Mouse (Mus musculus) CD8-positive naive resting alpha-beta T cell, adult 2 months (primary cell): ENCODE results near the gene Igfbp4.

ENCODE experiments used
- DNase-seq, 2 experiments: peaks; one replicate each; pipeline ENCODE4 v3.0.0; 2022; ENCODE audit warnings: low read depth in 2 of 2, low spot score in 2 of 2

Igfbp4 gene

DNA sequence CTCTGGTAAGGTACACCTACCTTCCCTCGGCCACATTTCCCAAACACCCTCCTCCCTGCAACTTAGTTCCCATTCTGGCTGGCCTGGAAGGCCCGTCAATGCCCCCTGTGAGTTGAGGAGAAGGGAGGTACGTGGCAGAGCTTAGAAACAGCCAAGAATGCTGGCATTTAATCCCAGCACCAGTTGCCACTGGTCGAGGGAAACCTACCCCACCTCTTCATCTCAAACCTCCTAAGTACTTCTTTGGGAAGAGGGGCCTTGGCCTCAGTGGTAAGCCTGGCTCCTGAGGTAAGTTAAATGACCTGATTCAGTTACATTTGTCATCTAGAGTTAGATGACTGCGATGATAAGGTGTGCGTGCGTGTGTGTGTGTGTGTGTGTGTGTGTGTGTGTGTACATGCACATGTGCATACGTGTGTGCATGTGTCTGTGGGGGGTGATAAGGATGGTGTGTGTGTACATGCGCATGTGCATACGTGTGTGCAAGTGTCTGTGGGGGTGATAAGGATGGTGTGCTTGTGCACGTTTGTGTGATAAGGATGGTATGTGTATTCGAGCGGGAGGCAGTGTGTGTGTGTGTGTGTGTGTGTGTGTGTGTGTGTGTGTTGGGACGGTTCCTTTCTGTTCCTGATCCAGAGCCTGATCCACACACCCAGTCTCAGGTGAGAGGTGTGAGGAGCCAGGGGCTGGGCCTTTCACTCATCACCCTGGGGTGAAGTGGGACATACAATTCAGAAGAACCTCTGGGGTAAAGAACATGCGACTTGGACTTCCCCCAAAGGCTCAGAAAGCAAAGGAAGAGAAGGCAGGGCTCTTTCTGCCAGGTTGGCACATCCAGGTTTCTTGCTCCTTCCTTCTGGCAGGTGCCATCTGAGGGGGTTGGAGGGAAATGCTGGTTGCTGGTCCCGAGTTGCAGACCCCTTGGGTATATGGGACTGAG is 1.1 kb downstream of the Igfbp4 start:
- no peak for DNase-seq

DNA sequence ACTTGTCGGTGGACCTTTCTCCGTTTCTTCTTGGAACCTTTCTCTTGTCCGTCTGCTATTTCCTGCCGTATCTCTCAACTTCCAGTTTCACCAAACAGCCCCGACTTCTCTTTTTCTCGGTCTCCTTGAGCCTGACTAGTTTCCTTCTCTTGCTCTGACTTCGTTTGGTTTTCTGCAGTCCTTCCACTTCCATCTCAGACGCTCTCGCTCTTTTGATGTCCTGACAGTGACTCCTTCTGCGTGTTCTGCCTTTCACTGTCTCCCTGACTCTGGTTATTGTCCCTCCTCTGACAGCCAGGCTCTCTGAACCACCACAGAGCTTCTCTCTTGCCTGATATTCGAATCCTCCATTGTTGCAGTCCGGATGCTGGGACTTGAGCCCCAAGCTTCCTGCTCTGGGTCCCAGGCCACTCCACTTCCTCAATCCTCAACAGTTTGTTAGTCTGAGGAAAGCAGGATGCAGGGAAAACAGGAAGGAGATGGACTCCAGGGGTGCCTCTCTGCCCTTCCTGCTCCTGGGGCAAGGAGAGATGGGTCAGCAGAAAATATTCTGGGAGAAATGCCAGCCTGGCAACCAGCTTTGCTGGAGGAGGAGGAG is 1.9 kb downstream of the Igfbp4 start:
- DNase-seq = peak in 1 of 2 experiments; percentile 20

DNA sequence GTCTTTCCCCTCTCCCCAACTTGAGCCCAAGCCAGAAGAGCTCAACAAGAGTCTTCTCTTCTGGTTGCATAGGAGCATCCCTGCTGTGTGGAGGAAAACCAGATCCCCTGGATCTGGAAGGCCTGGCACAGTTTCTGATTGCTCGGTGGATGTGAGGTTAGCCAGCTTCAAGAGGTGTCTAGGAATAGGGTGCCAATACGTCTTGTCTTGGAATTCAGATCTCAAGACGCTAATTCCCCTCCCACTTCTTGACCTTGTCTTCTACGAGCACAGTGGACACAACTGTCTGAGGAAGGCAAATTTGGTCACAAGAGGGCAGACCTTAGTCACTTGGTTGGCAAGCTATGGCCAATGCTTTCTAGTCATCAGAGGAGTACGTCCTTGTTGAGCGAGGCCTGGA is 2.6 kb downstream of the Igfbp4 start:
- DNase-seq = no peak

GRCm38 (mm10) chr11:99044306-99044705 is 3.3 kb downstream of the Igfbp4 start:
- no peak for DNase-seq

- no peak for DNase-seq
Observed at GRCm38 (mm10) chr11:99045159-99045889, 4.3 kb downstream of the Igfbp4 start.

DNA sequence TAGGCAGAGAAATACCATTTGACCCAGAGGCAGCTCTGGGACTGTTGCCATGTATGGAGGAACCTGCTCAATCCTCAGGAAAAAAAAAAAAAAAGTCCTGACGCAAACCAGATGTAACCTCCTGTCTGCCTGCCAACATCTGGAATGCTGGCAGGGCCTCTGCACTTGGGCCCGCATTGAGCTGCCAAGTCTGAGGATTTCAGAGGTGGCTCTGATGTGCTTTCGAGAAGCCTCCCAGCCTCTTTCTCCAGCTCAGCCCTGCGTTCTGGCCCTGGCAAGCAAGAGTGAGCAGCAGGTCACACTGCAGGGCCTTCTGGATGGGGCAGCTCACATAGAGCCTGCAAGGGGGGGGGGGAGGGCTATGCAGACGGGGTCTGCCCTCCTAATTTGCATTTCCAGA is 6.1 kb downstream of the Igfbp4 start:
- DNase-seq = no peak

- DNase-seq = no peak
Observed at GRCm38 (mm10) chr11:99047643-99048042, 6.6 kb downstream of the Igfbp4 start.

DNA sequence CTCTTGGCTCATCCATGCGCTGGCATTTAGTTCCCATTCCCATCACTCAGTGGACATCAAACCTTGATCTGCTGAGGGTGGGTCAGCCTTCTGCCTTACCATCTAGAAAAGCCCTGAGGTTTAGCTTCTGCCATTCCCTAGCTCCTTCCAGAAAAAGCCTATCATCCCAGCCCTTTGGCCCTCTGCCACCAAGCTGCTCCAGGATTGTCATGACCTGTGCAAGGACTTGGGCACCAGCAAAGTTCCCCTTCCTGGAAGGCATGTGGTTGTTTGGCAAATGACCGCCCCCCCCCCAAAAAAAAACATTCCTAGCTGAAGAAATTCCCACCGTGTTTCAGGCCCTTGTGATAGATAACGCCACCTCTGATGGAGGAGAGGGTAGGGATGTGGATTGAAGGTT is 14.1 kb downstream of the Igfbp4 start:
- DNase-seq = no peak

GRCm38 (mm10) chr11:99055571-99056452 is 14.8 kb downstream of the Igfbp4 start:
- DNase-seq = no peak

DNA sequence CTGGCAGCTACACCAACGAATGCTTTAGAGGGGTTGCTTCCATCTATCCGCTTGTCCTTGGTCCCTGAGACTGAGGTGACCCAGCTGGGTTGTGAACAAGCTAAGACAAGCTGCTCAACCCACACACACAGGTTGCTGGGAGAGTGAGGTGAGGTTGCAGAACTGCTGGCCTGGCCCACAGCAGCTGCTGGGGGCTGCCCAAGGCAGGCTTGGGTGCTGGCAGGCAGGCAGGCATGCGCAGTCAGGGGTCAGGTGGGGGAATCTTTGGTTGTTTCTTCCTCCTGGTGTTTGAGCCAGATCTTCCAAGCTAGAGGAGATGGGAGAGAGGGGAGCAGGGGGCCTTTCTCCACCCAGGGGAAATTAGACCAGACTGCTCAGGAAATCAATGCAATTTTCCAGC is 19.4 kb downstream of the Igfbp4 start:
- DNase-seq = no peak

- DNase-seq = no peak
Observed at GRCm38 (mm10) chr11:99062661-99063060, 21.6 kb downstream of the Igfbp4 start.

DNA sequence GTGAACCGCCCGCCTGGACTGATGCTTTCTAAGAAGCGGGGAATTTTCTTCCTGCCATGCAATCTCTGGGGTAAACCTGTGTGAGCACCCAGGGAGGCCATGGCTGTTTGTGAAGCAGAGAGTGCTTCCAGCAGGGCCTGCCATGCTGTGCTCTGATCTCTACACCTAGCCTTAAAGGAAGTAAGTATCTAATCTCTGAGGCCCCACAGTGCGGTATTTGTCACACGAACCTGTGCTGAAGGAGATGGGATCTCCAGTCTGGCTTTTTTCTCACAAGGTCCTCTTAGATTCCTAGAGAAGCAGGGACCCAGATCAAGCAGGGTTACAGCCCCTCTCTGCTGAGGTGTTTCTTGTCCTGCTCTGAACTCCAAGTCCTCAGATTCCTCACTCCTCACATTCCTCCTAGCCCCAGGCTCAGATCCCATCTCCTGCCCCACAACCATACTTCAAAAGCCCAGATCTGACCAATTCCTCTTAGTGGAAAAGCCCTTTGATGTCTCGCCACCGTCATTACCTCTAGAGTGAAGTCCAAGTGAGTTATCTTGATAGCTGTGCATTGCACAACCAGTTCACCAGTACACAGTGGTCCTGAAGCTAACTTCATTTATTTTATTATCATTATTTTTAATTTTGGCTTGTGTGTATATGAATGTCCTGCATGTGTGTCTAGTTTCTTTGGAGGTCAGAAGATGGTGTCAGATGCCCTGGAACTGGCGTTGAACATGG is 22.5 kb downstream of the Igfbp4 start:
- no peak for DNase-seq

- DNase-seq = no peak
Observed at GRCm38 (mm10) chr11:99065353-99065752, 24.3 kb downstream of the Igfbp4 start.

DNA sequence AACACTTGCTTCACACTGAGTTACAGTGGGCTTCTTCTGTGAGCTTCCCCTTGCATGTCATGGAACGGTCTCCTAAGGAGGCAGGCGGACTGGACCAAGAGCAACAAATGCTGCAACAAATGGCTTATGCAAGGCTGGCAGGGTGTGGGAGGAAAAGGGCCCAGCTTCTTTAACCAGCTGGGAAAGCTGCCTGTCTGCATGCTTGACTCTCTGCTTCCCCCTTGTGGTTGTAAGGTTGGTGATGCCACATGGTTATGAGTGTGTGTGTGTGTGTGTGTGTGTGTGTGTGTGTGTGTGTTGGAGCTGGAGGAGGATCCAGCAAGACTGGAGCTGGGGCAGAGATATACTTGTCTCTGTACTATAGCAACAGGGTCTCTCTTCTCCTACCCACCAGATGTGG is 24.9 kb downstream of the Igfbp4 start:
- peak; percentile 67 to 83 for DNase-seq

GRCm38 (mm10) chr11:99067591-99067990 is 26.5 kb downstream of the Igfbp4 start:
- no peak for DNase-seq

DNA sequence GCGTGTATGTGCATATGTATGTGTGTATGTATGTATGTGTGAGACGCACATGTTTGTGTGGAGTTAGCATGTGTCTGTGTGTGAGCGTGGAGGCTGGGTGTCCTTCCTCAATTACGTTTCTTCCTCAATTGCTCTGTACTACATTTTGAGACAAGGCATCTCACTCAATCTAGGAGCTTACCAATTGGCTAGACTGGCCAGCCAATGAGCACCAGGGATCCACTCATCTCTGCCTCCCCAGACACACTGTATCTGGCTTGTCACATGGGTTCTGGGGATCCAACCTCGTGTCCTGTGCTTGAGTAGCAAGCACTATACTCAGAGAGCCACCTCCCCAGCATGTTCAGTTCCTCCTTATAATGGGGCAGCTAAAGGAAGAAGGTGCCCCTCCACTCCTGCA is 27.4 kb downstream of the Igfbp4 start:
- DNase-seq = no peak

DNA sequence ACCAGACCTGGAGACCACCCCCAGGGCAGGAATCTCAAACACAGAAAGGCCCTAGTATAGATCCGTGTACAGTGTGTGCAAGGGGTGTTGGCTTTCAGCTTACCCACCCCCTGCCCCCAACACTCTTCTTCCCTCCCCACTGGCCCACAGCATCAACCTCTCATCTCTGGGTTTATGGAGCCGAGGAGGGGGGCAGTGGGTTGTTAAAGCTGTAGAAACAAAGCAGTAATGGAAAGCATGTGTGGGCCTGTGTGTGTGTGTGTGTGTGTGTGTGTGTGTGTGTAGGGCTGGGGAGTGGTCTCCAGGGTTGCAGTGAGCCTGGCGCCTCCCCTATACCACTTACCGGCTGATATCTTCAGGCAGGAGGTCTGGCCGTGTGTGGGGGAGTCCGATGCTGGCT is 30.8 kb downstream of the Igfbp4 start:
- no peak for DNase-seq

- DNase-seq = no peak
Observed at GRCm38 (mm10) chr11:99073781-99074180, 32.7 kb downstream of the Igfbp4 start.

DNA sequence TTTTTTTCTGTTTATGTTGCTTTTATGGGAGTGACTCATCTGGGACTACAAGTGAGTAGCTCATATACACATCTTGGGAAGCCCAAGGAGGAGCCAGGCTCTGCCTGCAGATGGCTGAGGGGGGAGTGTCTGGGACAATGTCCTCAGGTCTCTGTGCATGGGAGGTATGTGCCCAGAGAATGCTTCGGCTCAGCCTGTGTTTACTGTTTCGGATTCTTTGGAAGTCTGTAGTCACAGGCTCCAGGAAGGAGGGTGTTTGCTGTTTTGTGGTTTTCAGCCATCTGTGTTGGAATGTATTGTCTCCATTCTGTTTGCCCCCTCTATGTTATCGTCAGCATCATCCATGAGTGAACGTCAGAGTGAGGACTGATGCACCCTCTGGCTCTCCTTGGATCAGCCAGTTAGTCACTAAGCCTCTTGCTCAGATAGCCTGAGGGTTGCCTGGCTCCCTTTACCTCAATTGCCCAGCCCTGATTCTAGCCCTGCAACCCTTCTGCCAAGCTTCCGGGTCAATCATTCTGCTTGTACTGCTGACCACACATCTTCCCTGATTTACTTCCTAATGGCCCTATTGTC is 35.8 kb downstream of the Igfbp4 start:
- DNase-seq = no peak

DNA sequence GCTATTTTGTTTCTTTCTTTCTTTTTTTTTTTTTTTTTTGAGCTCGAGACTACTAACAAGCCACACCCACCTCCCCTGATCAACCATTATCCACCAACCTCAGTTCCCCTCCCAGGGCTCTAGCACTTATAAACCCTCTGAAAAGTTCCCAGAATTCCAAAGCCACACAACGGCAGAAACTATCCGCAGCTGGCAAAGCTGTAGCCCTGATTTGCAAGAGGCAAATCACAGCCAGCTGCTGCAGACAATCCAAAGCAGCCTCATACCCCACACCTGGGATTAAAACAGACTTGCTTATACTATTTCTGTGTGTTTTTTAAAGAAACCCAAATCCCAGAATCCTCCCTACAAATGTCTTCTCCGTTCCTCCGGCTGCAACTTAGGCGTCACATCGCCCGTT is 36.8 kb downstream of the Igfbp4 start:
- DNase-seq = no peak
